Mouse (Mus musculus): ENCODE results near the gene Mael.
A peak's percentile ranks its signal among the peaks of the same experiment; 100 is the strongest.

Mael gene

GRCm38 (mm10) chr1:166238315-166238969 lies at the start of gene Mael:
Mael (minus strand) TSS chr1:166238747.
- no peak for DNase-seq (ENCODE audit: low read depth, low spot score)

GRCm38 (mm10) chr1:166286231-166286630 lies 47.7 kb upstream of the Mael start:
- no peak for DNase-seq (ENCODE audit: low read depth, low spot score)

GRCm38 (mm10) chr1:166284390-166284789 lies 45.8 kb upstream of the Mael start:
- DNase-seq (ENCODE audit: low read depth, low spot score) = no peak

GRCm38 (mm10) chr1:166283451-166283850 lies 44.9 kb upstream of the Mael start:
- DNase-seq (ENCODE audit: low read depth, low spot score) = no peak

- DNase-seq (ENCODE audit: low read depth, low spot score) = no peak
These were observed 44.2 kb upstream of the Mael start for GRCm38 (mm10) chr1:166282597-166283210.

- DNase-seq (ENCODE audit: low read depth, low spot score) = no peak
These were observed 43.3 kb upstream of the Mael start for GRCm38 (mm10) chr1:166281836-166282235.

- no peak for DNase-seq (ENCODE audit: low read depth, low spot score)
These were observed 42.7 kb upstream of the Mael start for GRCm38 (mm10) chr1:166281287-166281686.

GRCm38 (mm10) chr1:166280566-166280965 lies 42.0 kb upstream of the Mael start:
- no peak for DNase-seq (ENCODE audit: low read depth, low spot score)

GRCm38 (mm10) chr1:166279580-166280206 lies 41.1 kb upstream of the Mael start:
- DNase-seq (ENCODE audit: low read depth, low spot score) = no peak

- DNase-seq (ENCODE audit: low read depth, low spot score) = no peak
These were observed 40.2 kb upstream of the Mael start for GRCm38 (mm10) chr1:166278786-166279185.

- DNase-seq (ENCODE audit: low read depth, low spot score) = peak; percentile 53
These were observed 29.7 kb upstream of the Mael start for GRCm38 (mm10) chr1:166268218-166268617.

GRCm38 (mm10) chr1:166266918-166267317 lies 28.4 kb upstream of the Mael start:
- DNase-seq (ENCODE audit: low read depth, low spot score) = no peak

GRCm38 (mm10) chr1:166266001-166266705 lies 27.6 kb upstream of the Mael start:
- no peak for DNase-seq (ENCODE audit: low read depth, low spot score)

GRCm38 (mm10) chr1:166259526-166259925 lies 21.0 kb upstream of the Mael start:
- no peak for DNase-seq (ENCODE audit: low read depth, low spot score)

GRCm38 (mm10) chr1:166256898-166257297 lies 18.4 kb upstream of the Mael start:
- DNase-seq (ENCODE audit: low read depth, low spot score) = no peak

GRCm38 (mm10) chr1:166256302-166256701 lies 17.8 kb upstream of the Mael start:
- DNase-seq (ENCODE audit: low read depth, low spot score) = no peak

GRCm38 (mm10) chr1:166255651-166256050 lies 17.1 kb upstream of the Mael start:
- DNase-seq (ENCODE audit: low read depth, low spot score) = no peak

- no peak for DNase-seq (ENCODE audit: low read depth, low spot score)
These were observed 16.5 kb upstream of the Mael start for GRCm38 (mm10) chr1:166255091-166255490.

- no peak for DNase-seq (ENCODE audit: low read depth, low spot score)
These were observed 15.6 kb upstream of the Mael start, which contains the start of gene Ildr2 for GRCm38 (mm10) chr1:166253898-166254894. Ildr2 (plus strand) TSS chr1:166254139.

GRCm38 (mm10) chr1:166244285-166244684 lies 5.7 kb upstream of the Mael start:
- no peak for DNase-seq (ENCODE audit: low read depth, low spot score)

- DNase-seq (ENCODE audit: low read depth, low spot score) = peak; percentile 22
These were observed 24.4 kb downstream of the Mael start for GRCm38 (mm10) chr1:166214181-166214580.
